Mouse (Mus musculus): ENCODE data around the gene Lrrc45.

Gene Lrrc45

GRCm38 (mm10) chr11:120722067-120722630 lies 8.4 kb downstream of the Lrrc45 start:
- in situ Hi-C loops (cut with MboI; ENCODE audit: low pct_unique_long_range_greater_than_20kb in 1 of 2, low sequenced_read_pairs in 2 of 2, unreplicated experiment in 1 of 2) = loop anchor here in 1 of 2 experiments (10.0 kb wide), 2 partner anchors 183 to 313 kb away; partner anchors contain the start of gene Cd7

GRCm38 (mm10) chr11:120722761-120723382 lies 9.1 kb downstream of the Lrrc45 start:
- in situ Hi-C loops (cut with MboI; ENCODE audit: low pct_unique_long_range_greater_than_20kb in 1 of 2, low sequenced_read_pairs in 2 of 2, unreplicated experiment in 1 of 2) = loop anchor here in 1 of 2 experiments (10.0 kb wide), 2 partner anchors 182 to 312 kb away; partner anchors contain the start of gene Cd7

- in situ Hi-C loops (cut with MboI; ENCODE audit: low pct_unique_long_range_greater_than_20kb in 1 of 2, low sequenced_read_pairs in 2 of 2, unreplicated experiment in 1 of 2) = loop anchor here in 1 of 2 experiments (10.0 kb wide), 2 partner anchors 181 to 311 kb away; partner anchors contain the start of gene Cd7
Measured at GRCm38 (mm10) chr11:120723509-120723908, 9.8 kb downstream of the Lrrc45 start.

GRCm38 (mm10) chr11:120726243-120727168 lies 12.8 kb downstream of the Lrrc45 start:
- in situ Hi-C loops (cut with MboI; ENCODE audit: low pct_unique_long_range_greater_than_20kb in 1 of 2, low sequenced_read_pairs in 2 of 2, unreplicated experiment in 1 of 2) = loop anchor here (5.0 to 10.0 kb wide), 4 partner anchors 41 to 308 kb away; partner anchors contain the start of gene Cd7 (in 1 of the 2)

- in situ Hi-C loops (cut with MboI; ENCODE audit: low pct_unique_long_range_greater_than_20kb in 1 of 2, low sequenced_read_pairs in 2 of 2, unreplicated experiment in 1 of 2) = loop anchor here (5.0 to 10.0 kb wide), 4 partner anchors 40 to 308 kb away; partner anchors contain the start of gene Cd7 (in 1 of the 2)
Measured at GRCm38 (mm10) chr11:120727169-120727527, 13.4 kb downstream of the Lrrc45 start, which contains the start of gene Dcxr. Dcxr (minus strand) TSS chr11:120727281.

GRCm38 (mm10) chr11:120727564-120727963 lies 13.8 kb downstream of the Lrrc45 start:
- in situ Hi-C loops (cut with MboI; ENCODE audit: low pct_unique_long_range_greater_than_20kb in 1 of 2, low sequenced_read_pairs in 2 of 2, unreplicated experiment in 1 of 2) = loop anchor here (5.0 to 10.0 kb wide), 4 partner anchors 40 to 307 kb away; partner anchors contain the start of gene Cd7 (in 1 of the 2)

GRCm38 (mm10) chr11:120728530-120729240 lies 15.0 kb downstream of the Lrrc45 start:
- in situ Hi-C loops (cut with MboI; ENCODE audit: low pct_unique_long_range_greater_than_20kb in 1 of 2, low sequenced_read_pairs in 2 of 2, unreplicated experiment in 1 of 2) = loop anchor here (5.0 to 10.0 kb wide), 4 partner anchors 39 to 306 kb away; partner anchors contain the start of gene Cd7 (in 1 of the 2)

- in situ Hi-C loops (cut with MboI; ENCODE audit: low pct_unique_long_range_greater_than_20kb in 1 of 2, low sequenced_read_pairs in 2 of 2, unreplicated experiment in 1 of 2) = loop anchor here (5.0 to 10.0 kb wide), 4 partner anchors 38 to 305 kb away; partner anchors contain the start of gene Cd7 (in 1 of the 2)
Measured at GRCm38 (mm10) chr11:120729432-120730050, 15.8 kb downstream of the Lrrc45 start.

- in situ Hi-C loops (cut with MboI; ENCODE audit: low pct_unique_long_range_greater_than_20kb in 1 of 2, low sequenced_read_pairs in 2 of 2, unreplicated experiment in 1 of 2) = no loop called here
Measured at GRCm38 (mm10) chr11:120730331-120730870, 16.7 kb downstream of the Lrrc45 start.

- in situ Hi-C loops (cut with MboI; ENCODE audit: low pct_unique_long_range_greater_than_20kb in 1 of 2, low sequenced_read_pairs in 2 of 2, unreplicated experiment in 1 of 2) = no loop called here
Measured at GRCm38 (mm10) chr11:120731395-120731794, 17.7 kb downstream of the Lrrc45 start.

- in situ Hi-C loops (cut with MboI; ENCODE audit: low pct_unique_long_range_greater_than_20kb in 1 of 2, low sequenced_read_pairs in 2 of 2, unreplicated experiment in 1 of 2) = no loop called here
Measured at GRCm38 (mm10) chr11:120731858-120732680, 18.3 kb downstream of the Lrrc45 start, which contains the start of gene Cbr2. Cbr2 (minus strand) TSS chr11:120732114.

- in situ Hi-C loops (cut with MboI; ENCODE audit: low pct_unique_long_range_greater_than_20kb in 1 of 2, low sequenced_read_pairs in 2 of 2, unreplicated experiment in 1 of 2) = no loop called here
Measured at GRCm38 (mm10) chr11:120733521-120733920, 19.8 kb downstream of the Lrrc45 start.

GRCm38 (mm10) chr11:120736424-120736823 lies 22.7 kb downstream of the Lrrc45 start:
- in situ Hi-C loops (cut with MboI; ENCODE audit: low pct_unique_long_range_greater_than_20kb in 1 of 2, low sequenced_read_pairs in 2 of 2, unreplicated experiment in 1 of 2) = no loop called here

- in situ Hi-C loops (cut with MboI; ENCODE audit: low pct_unique_long_range_greater_than_20kb in 1 of 2, low sequenced_read_pairs in 2 of 2, unreplicated experiment in 1 of 2) = no loop called here
Measured at GRCm38 (mm10) chr11:120740981-120741380, 27.3 kb downstream of the Lrrc45 start.

- in situ Hi-C loops (cut with MboI; ENCODE audit: low pct_unique_long_range_greater_than_20kb in 1 of 2, low sequenced_read_pairs in 2 of 2, unreplicated experiment in 1 of 2) = no loop called here
Measured at GRCm38 (mm10) chr11:120744121-120744701, 30.5 kb downstream of the Lrrc45 start.

- in situ Hi-C loops (cut with MboI; ENCODE audit: low pct_unique_long_range_greater_than_20kb in 1 of 2, low sequenced_read_pairs in 2 of 2, unreplicated experiment in 1 of 2) = no loop called here
Measured at GRCm38 (mm10) chr11:120747974-120748373, 34.2 kb downstream of the Lrrc45 start.
